Mouse (Mus musculus) C2C12 (cell line): ENCODE measurements around the gene Hist1h2be. TPM values are rescaled to one million over a fixed set of nuclear protein-coding genes. Genes with fewer than 3 reads are reported as not detected.
A peak's percentile ranks its signal among the peaks of the same experiment; 100 is the strongest.

Source experiments
- H3K27me3 ChIP-seq: one replicate; pipeline ENCODE4 v1.6.1; 2011; ENCODE audit not compliant: control insufficient read depth, insufficient read depth, insufficient read length
- H3K36me3 ChIP-seq: one replicate; pipeline ENCODE4 v1.6.1; 2011; ENCODE audit not compliant: control insufficient read depth, insufficient read depth
- H3K4me3 ChIP-seq: one replicate; pipeline ENCODE4 v1.5.1; 2011; ENCODE audit warnings: mild to moderate bottlenecking, control low read depth; ENCODE audit not compliant: poor library complexity, insufficient read depth, severe bottlenecking
- H3K79me2 ChIP-seq: one replicate; pipeline ENCODE4 v1.6.1; 2011; ENCODE audit not compliant: control insufficient read depth, insufficient read depth
- H3K79me3 ChIP-seq: one replicate; pipeline ENCODE4 v1.6.1; 2011; ENCODE audit warnings: low read depth, control low read depth
- H3ac ChIP-seq: one replicate; pipeline ENCODE3; 2011; ENCODE audit warnings: low read depth; ENCODE audit not compliant: control insufficient read depth, insufficient read length
- CEBPB ChIP-seq: IDR thresholded peaks from one replicate; pipeline ENCODE4 v1.6.1; 2011; ENCODE audit warnings: low read depth, mild to moderate bottlenecking, control low read depth, moderate library complexity
- FOSL1 ChIP-seq: IDR thresholded peaks from one replicate; pipeline ENCODE4 v1.8.0; 2011; ENCODE audit warnings: mild to moderate bottlenecking, low read length; ENCODE audit not compliant: poor library complexity, insufficient read depth, severe bottlenecking
- MAX ChIP-seq: IDR thresholded peaks from one replicate; pipeline ENCODE4 v1.6.1; 2011; ENCODE audit warnings: mild to moderate bottlenecking, control low read depth
- USF1 ChIP-seq: IDR thresholded peaks from one replicate; pipeline ENCODE4 v1.6.1; 2011; ENCODE audit warnings: low read depth, mild to moderate bottlenecking, control low read depth, moderate library complexity
- microRNA-seq: library from miRNA; unstranded; fragments of <30 nt; microRNA quantifications from one replicate; pipeline ENCODE4, GENCODE M21; 2019; ENCODE audit warnings: borderline microRNAs expressed
- polyA plus RNA-seq: library from polyadenylated mRNA; unstranded; fragments of >200 nt; fragmentation: generic; extraction: Trizol; gene quantifications from one replicate; pipeline ENCODE4 v1.2.1, GENCODE M21; 2012; ENCODE audit warnings: missing spikeins

Gene Hist1h2be
- polyA plus RNA-seq, 1 experiment = 0.98 TPM

DNA sequence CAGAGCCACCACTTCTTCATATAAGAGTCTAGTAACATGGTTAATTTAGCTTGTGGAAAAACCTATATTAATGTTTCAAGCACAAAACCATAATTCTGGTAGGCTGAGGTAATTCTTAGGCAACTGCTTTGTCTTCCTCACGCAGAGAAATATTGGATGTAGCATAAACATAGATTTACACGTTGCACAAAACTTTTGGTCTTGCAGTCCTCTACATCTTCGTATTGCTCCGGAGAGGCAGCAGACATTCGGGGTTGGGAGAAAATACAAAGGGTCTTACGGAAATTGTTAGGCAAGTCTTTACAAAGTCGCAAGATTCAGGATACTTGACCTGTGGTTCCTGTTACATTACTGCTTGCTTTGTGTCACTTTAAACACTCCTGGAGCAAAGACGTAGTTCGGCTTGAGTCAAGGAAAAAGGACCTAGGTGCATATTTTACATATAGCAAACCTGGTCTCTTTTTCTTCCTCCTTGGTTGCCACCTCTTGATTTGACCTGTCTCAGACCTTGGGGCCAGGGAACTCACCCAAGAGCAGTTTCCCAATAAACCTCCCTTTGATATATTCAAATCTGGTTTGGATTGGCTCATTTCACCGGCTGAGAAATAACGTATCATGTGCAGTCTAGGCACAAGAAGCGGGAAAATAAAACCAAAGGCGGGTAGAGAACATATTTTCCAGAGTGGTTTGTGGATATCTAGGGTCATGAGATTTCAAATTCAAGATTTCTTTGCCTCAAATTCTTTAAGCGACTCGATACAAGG is 86.4 kb downstream of the Hist1h2be start:
- Histone ChIP-seq H3K4me3 (peak overlapping the region; percentile 35), H3ac (peak overlapping the region; percentile 81), H3K27me3 (no peaks in the 10 kb centered on the region), H3K79me2 (peaks cover 22% of the 10 kb centered on the region), H3K79me3 (no peaks in the 10 kb centered on the region), H3K36me3 (no peaks in the 10 kb centered on the region)
- TF ChIP-seq MAX = no peak
- TF ChIP-seq CEBPB = peak; percentile 8
- TF ChIP-seq USF1 = no peak
- TF ChIP-seq FOSL1 = no peak

Small RNA genes within 50 kb of the gene (microRNA-seq; reads per million reads assigned to microRNA genes)
- gene Gm44297 (not detected), gene Gm44359 (not detected), gene Gm44394 (not detected)

Other genes with a start within 250 kb of the Hist1h2be start
- 11.2 TPM for gene Abt1, start 197.3 kb downstream of the Hist1h2be start, polyA plus RNA-seq
- not detected for gene Btn1a1, start 155.2 kb downstream of the Hist1h2be start, polyA plus RNA-seq
- gene Btn2a2, start 132.3 kb downstream of the Hist1h2be start, polyA plus RNA-seq = 0.07 TPM
- gene Hist1h4h, start 90.1 kb downstream of the Hist1h2be start, polyA plus RNA-seq = 6.9 TPM
- gene Hist1h2af, start 87.2 kb downstream of the Hist1h2be start, polyA plus RNA-seq = 98.1 TPM
- gene Hist1h3g, start 85.7 kb downstream of the Hist1h2be start, polyA plus RNA-seq = 5.5 TPM
- 1.2 TPM for gene Hist1h2bh, start 77.7 kb downstream of the Hist1h2be start, polyA plus RNA-seq
- 1.2 TPM for gene Hist1h3f, start 77.1 kb downstream of the Hist1h2be start, polyA plus RNA-seq
- 7.4 TPM for gene Hist1h4f, start 69.5 kb downstream of the Hist1h2be start, polyA plus RNA-seq
- 0.25 TPM for gene Hist1h1d, start 67.9 kb downstream of the Hist1h2be start, polyA plus RNA-seq
- 2.8 TPM for gene Hist1h3e, start 58.8 kb downstream of the Hist1h2be start, polyA plus RNA-seq
- 12.6 TPM for gene Hist1h2ae, start 49.9 kb downstream of the Hist1h2be start, polyA plus RNA-seq
- gene Hist1h2bg, start 49.7 kb downstream of the Hist1h2be start, polyA plus RNA-seq = 9.9 TPM
- 4.5 TPM for gene Hist1h2bf, start 46.9 kb downstream of the Hist1h2be start, polyA plus RNA-seq
- gene Hist1h2ad, start 46.7 kb downstream of the Hist1h2be start, polyA plus RNA-seq = 0.73 TPM
- gene Hist1h3d, start 45.4 kb downstream of the Hist1h2be start, polyA plus RNA-seq = 1.9 TPM
- 2.8 TPM for gene Hist1h4d, start 39.5 kb downstream of the Hist1h2be start, polyA plus RNA-seq
- 1.2 TPM for gene Hist1h1e, start 1.4 kb upstream of the Hist1h2be start, polyA plus RNA-seq
- 0.54 TPM for gene Hist1h2ac, start 62.8 kb upstream of the Hist1h2be start, polyA plus RNA-seq
- 16.8 TPM for gene Hist1h2bc, start 63.1 kb upstream of the Hist1h2be start, polyA plus RNA-seq
- gene Hist1h1t, start 74.7 kb upstream of the Hist1h2be start, polyA plus RNA-seq = not detected
- gene Hist1h4c, start 77.3 kb upstream of the Hist1h2be start, polyA plus RNA-seq = 0.62 TPM
- gene Hfe, start 89.7 kb upstream of the Hist1h2be start, polyA plus RNA-seq = 0.91 TPM
- gene Hist1h1c, start 117.7 kb upstream of the Hist1h2be start, polyA plus RNA-seq = 45.9 TPM
- 6.1 TPM for gene Hist1h3c, start 124.5 kb upstream of the Hist1h2be start, polyA plus RNA-seq
- 2.8 TPM for gene Hist1h2bb, start 125.6 kb upstream of the Hist1h2be start, polyA plus RNA-seq
- gene Hist1h2ab, start 130.0 kb upstream of the Hist1h2be start, polyA plus RNA-seq = 9.3 TPM
- gene Hist1h3b, start 131.1 kb upstream of the Hist1h2be start, polyA plus RNA-seq = 2.0 TPM
- gene Hist1h4b, start 135.9 kb upstream of the Hist1h2be start, polyA plus RNA-seq = 16.8 TPM
- gene Hist1h4a, start 140.1 kb upstream of the Hist1h2be start, polyA plus RNA-seq = 6.8 TPM
- gene Hist1h3a, start 141.3 kb upstream of the Hist1h2be start, polyA plus RNA-seq = 2.4 TPM
- gene Hist1h1a, start 142.5 kb upstream of the Hist1h2be start, polyA plus RNA-seq = 1.5 TPM
- gene Trim38, start 148.8 kb upstream of the Hist1h2be start, polyA plus RNA-seq = 0.02 TPM
- gene Slc17a2, start 185.9 kb upstream of the Hist1h2be start, polyA plus RNA-seq = not detected
- gene Slc17a3, start 218.3 kb upstream of the Hist1h2be start, polyA plus RNA-seq = not detected
- gene Slc17a1, start 246.6 kb upstream of the Hist1h2be start, polyA plus RNA-seq = not detected